Mouse (Mus musculus) small intestine, adult 2 months (tissue): Measurements from ENCODE around the gene Abhd8.

Experiments
- CTCF ChIP-seq: fragments of 200-500 bp; IDR thresholded peaks from 2 replicates; pipeline ENCODE4 v1.5.1; 2012; ENCODE audit warnings: low read depth, mild to moderate bottlenecking, control low read depth, inconsistent platforms, low read length, moderate library complexity, mixed read lengths; ENCODE audit not compliant: insufficient replicate concordance, insufficient read length; ENCODE audit errors: extremely low read depth
- POLR2A ChIP-seq: fragments of 200-500 bp; IDR thresholded peaks from 2 replicates; pipeline ENCODE4 v1.6.1; 2012; ENCODE audit warnings: low read depth, mild to moderate bottlenecking, control low read depth, inconsistent platforms, low read length, moderate library complexity

GRCm38 (mm10) chr8:71497881-71498501 lies 34.5 kb upstream of the Abhd8 start:
- no peak for TF ChIP-seq CTCF
- TF ChIP-seq POLR2A: no peak
